Mouse (Mus musculus) forebrain, embryonic 16.5 days (tissue): ENCODE results near the gene Il17a. TPM values are rescaled to one million over a fixed set of nuclear protein-coding genes. Genes with fewer than 3 reads are reported as not detected.
"Not testable (repeated sequence)": the region's sequence is repeated elsewhere in the genome, so short reads cannot be mapped to it uniquely, and the experiment has no call there.

Experiments used
- ATAC-seq: fragments of 200-750 bp; cut with Nextera tagmentation; 2 replicates; pipeline ENCODE4 v1.8.0; 2017; ENCODE audit warnings: mild to moderate bottlenecking, moderate library complexity
- H3K27ac ChIP-seq: fragments of 300-500 bp; sonication (generic); 2 replicates; pipeline ENCODE4 v1.5.1; 2014; ENCODE audit warnings: low read length, control low read depth
- H3K27me3 ChIP-seq: fragments of 300-500 bp; sonication (generic); replicated peaks from 2 replicates; pipeline ENCODE4 v1.6.1; 2014; ENCODE audit warnings: low read length; ENCODE audit not compliant: control insufficient read depth, insufficient read depth
- H3K36me3 ChIP-seq: fragments of 300-500 bp; sonication (generic); 2 replicates; pipeline ENCODE4 v1.6.1; 2014; ENCODE audit not compliant: control insufficient read depth, insufficient read depth
- H3K4me1 ChIP-seq: fragments of 300-500 bp; sonication (generic); replicated peaks from 2 replicates; pipeline ENCODE4 v1.6.1; 2014; ENCODE audit warnings: low read length; ENCODE audit not compliant: control insufficient read depth, insufficient read depth
- H3K4me2 ChIP-seq: fragments of 300-500 bp; sonication (generic); 2 replicates; pipeline ENCODE4 v1.6.1; 2014; ENCODE audit warnings: mild to moderate bottlenecking, low read length, control low read depth
- H3K4me3 ChIP-seq: fragments of 300-500 bp; sonication (generic); replicated peaks from 2 replicates; pipeline ENCODE4 v1.5.1; 2014; ENCODE audit warnings: mild to moderate bottlenecking, low read length, control low read depth
- H3K9ac ChIP-seq: fragments of 300-500 bp; sonication (generic); replicated peaks from 2 replicates; pipeline ENCODE4 v1.6.1; 2014; ENCODE audit warnings: low read depth, low read length, control low read depth
- H3K9me3 ChIP-seq: fragments of 300-500 bp; sonication (generic); 2 replicates; pipeline ENCODE4 v1.6.1; 2016; ENCODE audit warnings: low read length; ENCODE audit not compliant: control insufficient read depth
- WGBS: fragments of 180-500 bp; shearing (Covaris S2); extraction: QIAGEN DNeasy Blood & Tissue Kit; methylation state at CpG from one replicate; pipeline ENCODE4 v1.1.7; 2014; 5-methylcytosine and 5-hydroxymethylcytosine counted together
- polyA plus RNA-seq: library from polyadenylated mRNA; unstranded; fragments of >200 nt; fragmentation: Nextera tagmentation; extraction: Ambion mirVana; gene quantifications from 2 replicates; pipeline ENCODE4 v1.2.1, GENCODE M21; 2015

Il17a gene
- polyA plus RNA-seq, 1 experiment from 2014 or later: not detected

- H3K36me3 ChIP-seq: no peaks in the 10 kb centered on the region
- no peak overlapping the region for H3K27ac ChIP-seq
- H3K4me1 ChIP-seq: no peaks in the 10 kb centered on the region
- no peak for ATAC-seq
- no peak overlapping the region for H3K9ac ChIP-seq
- H3K4me2 ChIP-seq: no peak overlapping the region
- no peaks in the 10 kb centered on the region for H3K9me3 ChIP-seq
- 78% methylated on average over 4 of the region's 4 CpGs for WGBS
- no peaks in the 10 kb centered on the region for H3K27me3 ChIP-seq
- H3K4me3 ChIP-seq: no peak overlapping the region
Observed at GRCm38 (mm10) chr1:20736572-20736971, 5.9 kb downstream of the Il17a start.

- Histone ChIP-seq H3K4me1 (no peaks in the 10 kb centered on the region), H3K9me3 (no peaks in the 10 kb centered on the region), H3K4me3 (no peak overlapping the region), H3K9ac (no peak overlapping the region), H3K36me3 (no peaks in the 10 kb centered on the region), H3K27ac (no peak overlapping the region), H3K27me3 (no peaks in the 10 kb centered on the region), H3K4me2 (no peak overlapping the region)
- WGBS: 89% methylated on average over 2 of the region's 2 CpGs
- ATAC-seq: no peak
Observed at GRCm38 (mm10) chr1:20738483-20738882, 7.8 kb downstream of the Il17a start.

GRCm38 (mm10) chr1:20740496-20740998 lies 9.8 kb downstream of the Il17a start:
- no peaks in the 10 kb centered on the region for H3K4me1 ChIP-seq
- no peaks in the 10 kb centered on the region for H3K27me3 ChIP-seq
- no peak overlapping the region for H3K4me2 ChIP-seq
- no peak for ATAC-seq
- no peaks in the 10 kb centered on the region for H3K36me3 ChIP-seq
- H3K27ac ChIP-seq: no peak overlapping the region
- no peak overlapping the region for H3K4me3 ChIP-seq
- no peak overlapping the region for H3K9ac ChIP-seq
- no peaks in the 10 kb centered on the region for H3K9me3 ChIP-seq
- 79% methylated on average over 3 of the region's 3 CpGs for WGBS

- 89% methylated on average over 10 of the region's 10 CpGs for WGBS
- no peaks in the 10 kb centered on the region for H3K9me3 ChIP-seq
- ATAC-seq: no peak
Observed at GRCm38 (mm10) chr1:20754439-20754838, 23.7 kb downstream of the Il17a start.

GRCm38 (mm10) chr1:20757586-20757985 lies 26.9 kb downstream of the Il17a start:
- no peak overlapping the region for H3K4me2 ChIP-seq
- no peak for ATAC-seq
- H3K9ac ChIP-seq: no peak overlapping the region
- 87% methylated on average over 3 of the region's 3 CpGs for WGBS
- no peaks in the 10 kb centered on the region for H3K36me3 ChIP-seq
- H3K9me3 ChIP-seq: no peaks in the 10 kb centered on the region
- no peaks in the 10 kb centered on the region for H3K4me1 ChIP-seq
- H3K27ac ChIP-seq: no peak overlapping the region
- H3K27me3 ChIP-seq: no peaks in the 10 kb centered on the region
- no peak overlapping the region for H3K4me3 ChIP-seq

More at GRCm38 (mm10) chr1:20754439-20754838, 23.7 kb downstream of the Il17a start:
- H3K4me3 ChIP-seq: no peak overlapping the region
- no peaks in the 10 kb centered on the region for H3K36me3 ChIP-seq
- no peaks in the 10 kb centered on the region for H3K27me3 ChIP-seq
- no peak overlapping the region for H3K4me2 ChIP-seq
- no peaks in the 10 kb centered on the region for H3K4me1 ChIP-seq
- no peak overlapping the region for H3K27ac ChIP-seq
- H3K9ac ChIP-seq: no peak overlapping the region

DNA sequence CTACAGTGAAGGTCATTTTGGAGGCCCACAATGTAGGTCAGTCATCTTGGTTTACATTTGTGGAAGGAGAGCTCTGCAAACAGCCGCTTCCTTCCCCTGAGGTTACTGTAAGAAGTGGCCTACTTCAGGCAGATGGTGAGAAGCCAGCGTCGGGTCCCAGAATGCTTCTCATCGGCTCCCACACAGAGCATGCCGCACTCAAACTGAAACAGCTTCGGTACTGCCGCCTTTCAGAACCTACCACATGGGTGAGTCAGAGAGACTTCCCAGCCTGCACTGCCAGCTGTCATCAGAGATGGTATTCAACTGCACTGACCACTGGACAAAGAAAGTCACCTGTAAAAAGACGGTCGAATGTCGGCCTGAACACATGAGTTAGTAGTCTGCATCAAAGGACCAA lies 29.1 kb downstream of the Il17a start:
- Histone ChIP-seq H3K36me3 (no peaks in the 10 kb centered on the region), H3K9ac (no peak overlapping the region), H3K4me3 (no peak overlapping the region), H3K4me1 (no peaks in the 10 kb centered on the region), H3K4me2 (no peak overlapping the region), H3K27me3 (no peaks in the 10 kb centered on the region), H3K27ac (no peak overlapping the region), H3K9me3 (no peaks in the 10 kb centered on the region)
- WGBS: 94% methylated on average over 10 of the region's 10 CpGs
- ATAC-seq: no peak

DNA sequence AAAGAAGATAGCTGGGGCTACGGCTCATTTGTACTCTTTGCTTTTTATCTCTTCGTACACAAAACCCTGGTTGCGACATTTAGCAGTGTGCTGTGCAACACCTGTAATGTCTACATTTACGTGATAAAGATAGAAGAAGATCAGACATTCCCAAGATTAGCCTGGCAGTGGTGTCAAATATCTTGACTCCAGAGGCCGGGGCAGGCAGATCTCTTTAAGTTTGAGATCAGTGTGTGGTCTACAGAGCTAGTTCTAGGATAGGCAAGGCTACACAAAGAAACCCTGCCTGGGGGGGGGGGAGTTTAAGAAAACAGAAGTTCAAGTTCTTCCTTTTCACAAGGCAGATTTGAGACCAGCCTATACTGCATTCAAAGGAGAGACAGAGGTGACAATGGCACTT lies 29.6 kb downstream of the Il17a start:
- Histone ChIP-seq H3K27me3 (no peaks in the 10 kb centered on the region), H3K36me3 (no peaks in the 10 kb centered on the region), H3K27ac (no peak overlapping the region), H3K4me1 (no peaks in the 10 kb centered on the region), H3K9me3 (no peaks in the 10 kb centered on the region), H3K4me3 (no peak overlapping the region), H3K4me2 (no peak overlapping the region), H3K9ac (no peak overlapping the region)
- 87% methylated on average over 5 of the region's 5 CpGs for WGBS
- ATAC-seq: no peak

DNA sequence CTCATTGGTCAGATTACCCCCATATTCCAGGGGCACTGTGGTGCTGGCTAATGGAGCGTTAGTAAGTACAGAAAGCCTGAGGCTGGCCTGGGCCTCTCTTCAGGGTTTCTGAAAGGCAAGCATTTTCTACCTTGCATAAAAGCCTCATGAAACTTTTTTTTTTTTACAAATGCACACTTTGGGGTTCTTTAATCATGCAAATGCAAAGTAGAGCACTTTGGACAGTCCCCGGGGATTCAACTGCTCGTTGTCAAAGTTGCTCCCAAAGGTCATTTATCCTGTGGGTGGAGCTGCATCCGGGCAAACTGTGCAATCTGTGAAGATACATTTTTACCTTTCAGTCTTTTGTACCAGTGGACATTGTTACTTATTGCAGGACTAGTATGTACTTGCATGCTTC lies 30.7 kb downstream of the Il17a start:
- H3K9ac ChIP-seq: no peak overlapping the region
- H3K9me3 ChIP-seq: no peaks in the 10 kb centered on the region
- H3K4me1 ChIP-seq: no peaks in the 10 kb centered on the region
- no peak for ATAC-seq
- no peaks in the 10 kb centered on the region for H3K27me3 ChIP-seq
- H3K36me3 ChIP-seq: no peaks in the 10 kb centered on the region
- no peak overlapping the region for H3K4me3 ChIP-seq
- no peak overlapping the region for H3K27ac ChIP-seq
- no peak overlapping the region for H3K4me2 ChIP-seq
- WGBS: 25% methylated on average over 4 of the region's 4 CpGs

DNA sequence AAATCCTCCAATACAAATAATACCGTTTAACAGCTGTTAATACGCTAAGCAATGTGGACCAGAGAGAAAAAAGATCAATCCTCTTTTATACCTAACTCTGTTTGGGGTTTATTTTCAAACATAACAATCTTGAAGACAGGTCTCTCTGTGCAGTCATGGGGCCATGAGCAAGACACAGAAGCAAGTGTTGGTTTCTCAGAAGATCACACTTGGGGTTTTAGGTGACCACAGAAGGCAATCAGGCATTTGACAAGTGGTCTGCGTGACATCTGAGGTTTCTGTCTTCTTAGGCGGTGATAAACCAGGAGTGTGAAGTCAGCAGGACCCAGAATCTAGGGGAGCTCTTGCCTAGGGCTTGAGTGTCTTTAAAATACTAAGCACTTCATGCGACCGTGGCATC lies 35.8 kb downstream of the Il17a start:
- H3K9me3 ChIP-seq: no peaks in the 10 kb centered on the region
- no peaks in the 10 kb centered on the region for H3K4me1 ChIP-seq
- no peaks in the 10 kb centered on the region for H3K27me3 ChIP-seq
- H3K4me2 ChIP-seq: no peak overlapping the region
- no peaks in the 10 kb centered on the region for H3K36me3 ChIP-seq
- 93% methylated on average over 6 of the region's 6 CpGs for WGBS
- H3K9ac ChIP-seq: no peak overlapping the region
- no peak overlapping the region for H3K27ac ChIP-seq
- ATAC-seq: no peak
- no peak overlapping the region for H3K4me3 ChIP-seq

GRCm38 (mm10) chr1:20774026-20774730 lies 43.5 kb downstream of the Il17a start:
- WGBS: 87% methylated on average over 4 of the region's 4 CpGs
- not testable (repeated sequence) for H3K27ac ChIP-seq, H3K9ac ChIP-seq, ATAC-seq, H3K4me3 ChIP-seq, H3K36me3 ChIP-seq, H3K9me3 ChIP-seq, H3K4me2 ChIP-seq, H3K27me3 ChIP-seq, H3K4me1 ChIP-seq
